Mouse (Mus musculus) lung, postnatal 10 days (tissue): ENCODE results near the gene Pth1r.

ENCODE experiments used
- DNase-seq: peaks from one replicate; pipeline ENCODE4 v3.0.0; 2021

Pth1r gene

DNA sequence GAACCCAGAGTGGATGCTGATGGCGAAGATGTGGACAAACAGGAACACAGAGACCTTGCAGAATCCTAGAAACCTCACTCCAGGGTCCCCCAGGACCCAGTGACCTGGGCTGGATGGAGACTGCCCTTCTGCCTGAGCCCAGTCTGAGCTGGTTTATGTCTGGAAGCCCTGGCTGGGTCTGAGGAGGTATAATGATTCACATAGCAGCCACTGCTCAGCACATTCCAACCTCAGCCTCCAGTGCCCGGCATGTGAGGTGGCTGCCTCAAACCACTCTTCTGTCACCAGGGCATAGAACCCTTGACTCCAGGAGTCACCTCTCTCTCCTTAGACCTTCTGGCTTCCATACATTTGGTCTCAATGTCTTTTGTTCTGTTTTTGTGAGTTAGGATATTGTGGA, 1.5 kb upstream of the Pth1r start:
- DNase-seq = no peak

DNA sequence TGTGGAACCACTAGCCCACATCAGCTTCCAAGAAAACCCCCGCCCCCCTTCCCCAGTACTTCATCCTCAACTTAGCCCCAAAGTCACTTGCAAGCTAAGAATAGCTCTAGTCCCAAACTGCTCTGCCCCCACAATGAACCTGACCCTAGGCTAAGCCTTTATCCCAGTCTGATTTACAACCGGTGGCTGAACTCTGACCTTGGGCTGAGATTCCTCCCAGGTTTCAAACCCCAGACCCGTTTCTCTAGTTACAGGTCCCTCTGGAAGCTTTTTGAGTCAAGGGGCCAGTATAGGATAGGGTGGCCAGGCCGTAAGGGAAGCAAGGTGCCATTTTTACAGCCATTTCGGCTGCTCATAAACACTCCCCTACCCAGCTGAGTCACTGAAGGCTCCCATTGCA, 707 bp downstream of the Pth1r start:
- no peak for DNase-seq

DNA sequence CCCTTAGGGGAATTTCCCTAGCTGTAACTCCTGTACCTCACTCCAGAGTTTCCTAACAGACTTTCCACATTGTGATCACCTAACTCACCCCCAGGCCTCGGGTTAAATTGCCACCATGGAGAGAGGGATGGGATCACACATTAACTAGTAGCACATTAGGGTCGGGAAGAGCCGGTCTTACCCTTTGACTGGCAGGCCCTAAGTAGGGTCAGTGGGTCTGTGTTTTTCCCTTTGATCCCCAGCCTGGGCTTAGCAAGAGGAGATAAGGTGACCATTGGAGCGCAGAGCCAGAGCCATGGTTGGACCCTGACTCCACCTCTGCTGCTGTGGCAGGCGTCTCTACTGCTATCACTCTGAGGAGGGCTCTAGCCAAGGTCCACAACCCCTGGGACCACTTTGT, 1.2 kb downstream of the Pth1r start:
- DNase-seq = no peak

DNA sequence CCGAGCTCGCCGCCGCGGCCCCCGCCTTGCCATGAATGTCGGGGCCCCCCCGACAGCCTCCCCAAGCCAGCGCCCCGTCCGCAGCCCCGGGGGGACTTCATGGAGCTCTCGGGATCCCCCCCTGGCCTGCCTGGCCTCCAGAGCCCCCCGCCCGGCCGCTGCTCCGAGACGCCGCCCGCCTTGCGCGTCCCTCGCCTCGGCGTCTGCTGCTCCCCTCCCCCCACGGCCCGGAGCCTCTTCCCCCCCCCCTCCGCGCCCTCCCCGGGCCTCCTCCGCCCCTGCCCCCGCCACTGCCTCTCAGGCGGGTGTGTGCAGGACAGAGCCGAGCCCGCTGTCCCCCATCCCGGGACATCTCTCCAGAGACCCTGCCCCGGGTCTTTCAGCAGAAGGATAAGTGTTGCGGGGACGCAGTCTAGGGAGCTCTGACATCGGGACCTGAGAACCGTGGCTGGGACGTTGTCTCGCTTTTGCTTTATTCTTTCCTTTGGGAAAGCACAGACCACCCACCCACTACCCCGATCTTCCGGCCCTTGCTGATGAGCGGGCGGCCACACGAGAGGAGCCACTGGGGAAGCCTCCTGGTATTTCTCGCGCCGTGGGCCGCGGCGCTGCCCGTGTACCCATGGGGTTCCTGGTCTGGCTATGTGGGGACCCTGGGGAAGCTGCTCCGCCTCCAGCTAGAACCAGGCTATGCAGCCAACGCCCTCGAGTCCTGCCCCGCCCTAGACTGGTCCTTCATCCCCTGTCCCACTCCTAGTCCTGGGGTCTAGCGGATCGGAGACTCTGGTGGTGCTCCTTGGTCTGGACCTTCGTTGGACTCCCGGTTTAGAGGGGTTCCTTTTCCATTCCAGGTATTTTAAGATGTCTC, 3.3 kb downstream of the Pth1r start:
- DNase-seq = peak; percentile 60

DNA sequence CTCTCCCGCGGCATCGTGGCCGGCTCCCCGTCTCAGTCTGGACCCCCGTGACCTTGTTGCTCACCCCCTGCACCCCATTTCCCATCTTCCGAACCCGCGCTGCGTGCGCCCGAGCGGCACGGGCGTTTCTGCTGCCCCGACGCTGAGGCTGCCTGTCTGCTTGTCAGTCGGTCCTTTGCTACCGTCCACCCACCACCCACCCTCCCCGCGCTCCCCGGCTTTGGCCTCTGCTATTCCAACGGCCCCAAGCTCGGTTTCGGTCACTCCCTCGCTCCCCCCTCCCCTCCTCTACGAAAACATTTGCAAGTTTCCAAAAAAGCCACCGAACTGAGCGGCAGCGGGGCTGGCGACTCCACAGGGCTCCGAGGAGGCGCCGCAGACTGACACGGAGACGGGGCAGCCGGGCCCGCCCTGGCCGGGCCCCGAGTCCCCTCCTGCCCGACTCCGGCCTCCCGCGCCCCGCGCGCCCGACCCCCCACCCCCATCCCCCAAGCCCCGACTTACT, 3.9 kb downstream of the Pth1r start:
- peak; percentile 72 for DNase-seq

DNA sequence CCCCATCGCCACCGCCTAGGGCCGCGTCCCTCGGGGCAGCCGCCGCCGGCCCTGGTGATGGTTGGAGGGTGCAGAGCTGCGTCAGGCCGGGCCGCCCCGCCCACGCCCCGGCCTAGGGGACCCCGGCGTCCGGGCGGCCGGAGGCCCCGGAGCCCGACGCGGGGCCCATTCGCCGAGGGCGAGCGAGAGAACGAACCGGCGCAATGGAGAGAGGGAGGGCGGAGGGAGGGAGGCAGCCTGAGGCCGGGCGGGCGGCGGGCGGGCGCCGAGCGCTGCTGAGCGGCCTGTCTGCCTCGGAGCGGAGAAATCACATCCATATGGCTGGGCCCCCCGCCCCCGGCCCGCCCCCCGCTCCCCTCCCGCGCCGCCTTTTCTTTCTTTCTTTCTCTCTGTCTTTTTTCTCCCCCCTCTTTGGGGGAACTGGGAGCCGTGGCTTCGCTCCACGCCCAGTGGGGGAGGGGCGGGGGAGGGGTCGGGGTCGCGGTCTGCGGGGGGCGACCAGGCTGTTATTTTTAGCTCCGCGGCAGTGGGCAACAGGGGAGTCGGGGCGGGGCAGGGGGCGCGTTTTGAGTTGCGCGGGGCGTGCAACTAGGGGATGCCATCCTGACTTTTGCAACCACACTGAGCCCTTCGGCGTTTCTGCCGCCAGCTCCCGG, 4.5 kb downstream of the Pth1r start:
- DNase-seq = peak; percentile 47

DNA sequence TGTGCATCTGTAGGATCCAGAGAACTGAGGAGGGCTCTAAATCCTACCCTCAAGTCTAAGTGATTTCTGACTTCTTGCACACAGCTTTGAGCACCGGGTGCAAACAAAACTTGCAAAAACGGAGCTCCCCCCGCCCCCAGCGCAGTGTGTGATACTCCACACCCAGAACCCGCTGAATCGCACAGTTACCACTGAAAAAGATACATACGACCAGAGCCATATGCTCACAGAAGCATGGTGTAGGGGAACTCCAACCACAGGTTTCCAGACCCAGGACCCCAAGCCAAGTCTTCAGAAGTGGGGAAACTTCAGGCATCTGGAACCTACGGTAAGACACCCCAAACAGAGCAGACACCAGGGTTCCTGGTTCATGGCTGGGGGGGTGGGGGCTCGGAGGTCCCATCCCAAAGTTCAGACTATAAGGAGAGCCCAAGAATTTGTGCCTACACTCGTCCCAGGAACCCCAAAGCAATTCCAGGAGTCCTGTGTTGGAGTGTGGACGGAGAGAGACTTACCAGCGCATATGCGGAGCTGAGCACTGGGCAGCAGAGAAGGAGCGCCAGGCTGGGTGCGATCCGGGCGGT, 5.1 kb downstream of the Pth1r start, which contains the start of gene Myl3:
Myl3 (plus strand) TSS at position 151 of the 584 bp plus-strand sequence.
- DNase-seq = no peak

DNA sequence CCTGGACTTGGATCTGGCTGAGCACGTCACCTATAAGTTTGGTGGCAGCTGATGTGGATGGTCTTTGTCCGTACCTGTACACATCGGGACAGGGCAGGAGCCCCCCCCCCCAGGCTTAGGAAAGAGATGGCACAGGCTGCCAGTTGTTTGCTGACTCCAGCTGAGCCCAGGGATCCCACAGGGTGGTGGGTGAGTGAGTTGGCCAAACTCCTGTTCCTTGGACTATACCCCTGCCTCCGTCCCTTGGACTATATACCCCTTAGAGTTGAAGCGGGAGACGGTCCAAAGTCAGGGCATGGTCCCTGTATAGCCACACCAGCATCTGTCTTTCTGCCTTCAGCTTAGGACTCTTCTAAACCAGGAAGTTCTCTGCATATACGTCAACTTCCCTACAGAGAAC, 7.0 kb downstream of the Pth1r start:
- DNase-seq = no peak

DNA sequence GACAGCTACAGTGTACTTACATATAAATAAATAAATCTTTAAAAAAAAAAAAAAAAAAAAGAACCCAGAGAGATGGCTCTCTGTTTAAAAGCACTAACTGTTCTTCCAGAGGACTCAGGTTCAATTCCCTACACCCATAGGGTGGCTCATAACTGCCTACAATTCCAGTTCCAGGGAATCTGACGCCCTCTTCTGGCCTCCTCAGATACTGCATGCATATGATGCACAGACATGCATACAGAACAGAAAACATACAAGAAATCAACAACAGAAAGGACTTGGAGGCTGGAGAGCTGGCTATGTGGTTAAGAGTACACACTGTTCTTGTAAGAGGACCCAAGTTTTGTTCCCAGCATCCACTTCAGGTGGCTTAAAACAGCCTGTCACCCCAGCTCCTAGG, 8.9 kb downstream of the Pth1r start:
- no peak for DNase-seq

DNA sequence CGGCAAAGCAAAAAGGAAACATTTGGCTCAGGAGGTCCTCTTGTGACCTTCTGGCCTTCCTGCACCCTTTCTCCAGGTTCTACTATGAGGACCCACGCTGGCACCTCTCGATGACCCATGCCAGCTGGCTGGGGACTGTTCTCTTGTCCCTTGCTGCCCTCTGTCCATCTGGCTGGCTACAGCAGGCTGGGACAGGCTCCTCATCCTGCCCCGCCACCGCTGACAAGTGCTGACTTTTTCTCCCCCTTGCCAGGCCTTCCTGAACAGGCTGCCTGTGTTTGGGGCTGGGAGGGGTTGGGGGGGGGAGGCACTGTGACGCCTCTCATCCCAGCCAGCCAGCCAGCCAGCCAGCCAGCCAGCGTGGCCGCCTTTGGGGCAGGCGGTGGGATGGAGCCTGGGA, 10.6 kb downstream of the Pth1r start:
- peak; percentile 28 for DNase-seq

DNA sequence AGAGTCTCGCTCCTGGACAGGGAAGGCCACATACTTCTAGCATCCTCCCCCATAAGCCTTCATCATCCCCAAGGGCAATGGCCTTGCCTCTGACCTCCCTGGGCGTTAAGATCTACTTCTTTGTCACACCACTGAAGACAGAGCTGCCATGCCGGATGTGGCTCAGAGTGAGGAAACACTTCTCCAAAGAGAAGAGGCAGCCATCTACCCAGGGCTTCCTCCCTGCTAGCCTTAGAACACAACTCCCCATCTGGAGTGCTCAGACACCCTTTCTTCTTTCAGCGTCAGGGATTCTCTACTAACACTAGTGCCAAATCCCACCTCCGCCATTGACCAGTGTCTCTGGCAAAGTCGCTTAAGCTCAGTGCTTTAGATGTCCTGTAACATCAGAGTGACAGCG, 12.8 kb downstream of the Pth1r start:
- DNase-seq = no peak

DNA sequence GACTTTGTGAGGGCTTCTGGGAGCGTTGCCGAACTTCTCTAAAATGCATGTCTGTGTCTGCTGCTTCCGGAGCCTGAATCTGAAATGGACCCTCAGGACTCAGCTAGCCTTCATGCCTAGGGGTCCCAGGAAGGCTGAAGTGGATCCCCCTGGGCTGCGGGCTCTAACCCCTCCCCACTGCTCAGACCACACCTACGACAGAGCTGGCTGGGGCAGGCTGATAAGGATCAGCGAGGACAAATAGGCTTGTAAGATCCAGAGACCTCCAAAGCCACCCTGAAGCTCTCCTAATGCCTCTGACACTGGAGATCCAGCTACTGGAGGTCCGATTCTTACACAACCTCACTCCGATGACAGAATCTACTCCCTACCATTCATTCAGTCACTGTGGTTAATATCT, 13.8 kb downstream of the Pth1r start:
- no peak for DNase-seq

DNA sequence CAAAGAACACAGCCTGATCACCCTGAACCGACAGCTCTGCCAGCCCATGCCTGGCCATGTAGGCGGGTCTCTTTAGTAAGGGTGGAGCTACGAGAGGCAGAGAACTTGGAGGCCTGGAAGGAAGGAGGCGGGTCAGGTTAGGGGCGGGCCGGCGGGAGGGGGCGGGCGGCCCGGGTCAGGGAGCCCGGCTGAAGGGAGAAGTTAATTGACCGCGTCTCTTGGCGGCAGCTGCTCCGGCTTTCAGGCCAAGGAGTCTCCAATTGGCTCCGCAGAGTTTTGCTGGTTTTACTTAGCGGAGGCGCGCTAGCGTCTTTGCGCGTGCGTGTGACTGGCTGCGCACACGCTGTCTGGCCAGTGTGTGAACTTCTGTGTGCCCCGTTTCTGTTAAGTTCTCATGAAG, 14.3 kb downstream of the Pth1r start:
- DNase-seq = peak; percentile 91

DNA sequence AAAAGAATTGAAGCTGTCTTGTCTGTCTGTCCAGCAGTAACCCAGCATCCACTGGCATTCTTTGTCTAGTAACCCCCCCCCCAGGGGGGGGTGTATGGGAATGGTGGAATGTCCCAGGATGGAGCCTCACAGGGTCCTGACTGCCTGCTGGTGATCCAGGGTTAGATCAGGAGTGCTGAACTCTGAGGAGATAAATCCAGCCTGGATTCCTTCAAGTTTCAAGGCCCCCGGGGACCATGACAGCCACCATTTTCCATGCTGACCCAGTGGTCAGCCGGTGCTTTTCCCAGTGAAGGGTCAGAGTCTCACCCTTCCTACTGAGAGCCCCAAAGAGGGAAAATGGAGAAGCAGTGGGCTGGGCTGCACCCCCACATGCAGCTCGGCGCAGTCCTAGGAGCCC, 15.1 kb downstream of the Pth1r start:
- DNase-seq = no peak

DNA sequence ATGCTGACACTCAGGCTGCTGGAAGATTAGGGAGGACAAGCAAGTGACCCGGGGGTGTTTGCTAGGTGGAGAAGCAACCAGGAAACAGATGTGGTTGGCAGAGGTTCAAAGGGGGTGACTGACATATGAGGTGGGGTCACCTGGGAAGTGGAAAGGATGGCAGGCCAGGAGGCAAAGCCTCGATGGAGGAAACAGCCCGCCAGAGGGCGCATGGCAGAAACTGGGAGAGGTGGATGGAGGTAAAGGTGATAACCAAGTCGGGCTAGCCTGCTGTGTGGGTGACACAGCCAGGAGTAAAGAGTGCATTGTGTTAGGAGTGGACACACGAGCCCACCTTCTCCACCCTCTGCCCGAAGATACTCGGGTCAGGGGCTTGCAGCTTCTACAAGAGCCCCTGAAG, 17.1 kb downstream of the Pth1r start:
- peak; percentile 66 for DNase-seq

DNA sequence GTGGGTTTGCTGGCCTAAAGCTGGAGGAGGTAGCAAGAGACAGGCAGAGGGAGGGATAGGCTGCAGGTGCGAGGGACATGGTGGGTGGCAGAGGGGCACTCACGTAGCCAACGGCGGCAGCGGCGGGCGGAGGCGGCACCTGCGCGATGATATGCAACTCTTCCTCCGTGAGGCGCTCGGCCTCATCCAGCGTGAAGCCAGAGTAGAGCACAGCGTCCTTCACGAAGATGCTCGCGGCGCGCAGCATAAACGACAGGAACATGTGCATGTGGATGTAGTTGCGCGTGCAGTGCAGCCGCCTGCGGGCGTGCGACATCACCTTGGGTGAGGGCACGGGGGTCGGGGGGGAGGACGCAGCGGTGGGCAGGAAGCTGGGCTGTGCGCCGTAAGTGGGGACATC, 20.1 kb downstream of the Pth1r start:
- no peak for DNase-seq

DNA sequence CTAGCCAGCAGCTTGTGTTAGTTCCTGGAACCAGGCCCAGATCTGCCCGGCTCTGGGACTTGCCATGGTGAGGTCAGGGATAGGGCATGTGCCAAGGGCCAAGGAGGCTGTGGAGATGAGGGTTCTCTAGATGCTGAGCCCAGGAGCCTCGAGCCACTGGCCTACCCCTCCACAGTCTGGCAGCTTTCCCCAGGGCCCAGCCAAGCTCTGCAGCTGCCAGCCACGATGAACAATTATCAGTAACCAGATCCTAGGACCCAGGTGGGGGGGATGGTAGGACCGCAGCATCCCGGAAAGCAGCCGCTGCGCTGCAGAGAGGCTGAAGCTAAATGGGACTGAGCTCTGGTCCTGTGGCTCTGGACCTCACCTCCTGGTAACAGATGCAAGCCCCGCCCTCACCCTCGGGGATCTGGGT, 21.2 kb downstream of the Pth1r start:
- DNase-seq = peak; percentile 30

DNA sequence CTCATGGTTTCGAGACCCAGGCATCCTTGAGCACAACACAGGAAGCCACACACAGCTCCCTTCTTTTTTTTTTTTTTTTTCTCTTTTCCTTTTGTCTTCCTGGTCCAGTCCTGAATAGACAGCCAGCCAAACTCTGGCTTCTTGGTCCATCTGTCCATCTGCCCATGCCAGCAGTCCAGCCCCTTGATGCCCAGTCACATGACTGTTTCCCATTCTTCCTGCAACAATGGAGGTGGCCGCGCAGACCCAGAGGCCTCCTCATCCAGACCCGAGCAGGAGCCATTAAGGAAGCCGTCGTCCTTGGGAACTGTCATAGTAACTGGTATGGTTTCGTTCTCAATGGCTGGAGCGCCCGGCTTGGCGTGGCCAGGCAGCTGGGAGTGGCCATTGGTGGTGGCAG, 24.9 kb downstream of the Pth1r start:
- no peak for DNase-seq

DNA sequence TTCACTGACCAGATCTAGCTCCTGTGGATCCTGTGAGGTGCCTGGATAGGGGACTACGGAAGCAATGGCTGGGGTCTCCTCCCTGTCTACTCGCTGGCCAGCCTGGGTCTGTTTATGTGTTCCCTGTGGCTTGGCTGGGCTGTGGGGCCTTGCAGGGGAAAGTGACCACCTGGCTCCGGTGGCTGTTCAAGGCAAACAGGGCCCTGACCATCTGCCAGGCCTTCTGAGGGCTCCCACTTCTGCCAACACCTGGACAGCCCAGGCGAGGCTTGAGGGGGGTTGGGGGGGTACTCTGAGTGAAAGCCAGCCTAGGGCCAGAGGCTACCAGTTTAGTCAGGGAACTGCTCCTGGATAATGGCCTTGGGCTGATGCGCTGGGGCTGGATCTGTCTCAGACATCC, 27.0 kb downstream of the Pth1r start:
- no peak for DNase-seq

DNA sequence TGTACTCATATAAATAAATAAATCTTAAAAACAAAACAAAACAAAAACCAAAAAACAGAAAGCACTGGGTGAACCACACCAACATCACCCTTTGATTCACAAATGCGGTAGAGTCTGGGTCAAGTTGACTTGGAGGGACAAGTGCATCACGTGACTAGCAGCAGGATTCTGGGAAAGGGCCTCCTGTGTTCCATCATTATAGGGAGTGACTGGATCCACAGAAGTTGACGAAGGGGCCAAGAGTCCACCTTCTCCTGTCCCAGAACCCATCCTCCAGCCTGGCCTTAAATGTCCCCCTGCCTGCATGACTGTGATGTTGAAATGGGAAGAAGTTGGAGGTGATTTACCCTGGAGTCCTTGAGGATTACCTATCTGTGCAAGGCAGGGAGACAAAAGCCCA, 28.1 kb downstream of the Pth1r start:
- no peak for DNase-seq

DNA sequence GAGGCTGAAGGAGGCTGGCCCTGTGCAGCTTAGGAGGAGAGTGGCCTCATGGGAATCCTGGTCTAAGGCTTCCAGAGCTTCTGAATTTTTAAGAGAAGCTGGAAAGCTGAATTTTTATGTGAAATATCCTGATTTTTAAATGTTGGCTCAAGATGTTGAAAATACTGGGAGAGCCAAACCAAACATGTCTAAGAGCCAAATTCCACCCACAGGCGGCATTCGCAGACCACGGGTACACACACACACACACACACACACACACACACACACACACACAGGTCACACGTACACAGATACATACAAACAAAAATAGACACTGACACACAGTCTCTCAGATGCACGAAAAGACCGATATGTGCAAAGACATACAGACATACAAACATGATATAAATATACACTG, 28.9 kb downstream of the Pth1r start:
- DNase-seq = no peak

DNA sequence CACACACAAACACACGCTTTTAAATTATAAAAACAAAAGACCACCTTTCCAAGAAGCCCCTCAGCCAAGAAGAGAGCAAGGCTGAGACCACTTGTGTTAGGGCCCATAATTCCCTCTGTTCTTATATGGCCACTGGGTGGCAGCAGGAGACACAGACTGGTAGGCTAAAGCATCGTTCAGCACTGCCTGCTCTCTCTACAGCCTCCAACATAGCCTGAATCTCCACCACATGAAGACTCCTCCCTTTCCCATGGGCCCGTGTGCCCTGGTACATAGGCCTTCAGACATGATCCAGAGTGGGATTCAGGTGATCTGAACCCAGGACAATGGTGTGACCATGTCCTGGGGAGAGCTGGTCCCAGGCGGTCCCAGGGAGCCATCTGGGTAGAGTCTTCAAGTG, 30.2 kb downstream of the Pth1r start:
- DNase-seq = peak; percentile 79

DNA sequence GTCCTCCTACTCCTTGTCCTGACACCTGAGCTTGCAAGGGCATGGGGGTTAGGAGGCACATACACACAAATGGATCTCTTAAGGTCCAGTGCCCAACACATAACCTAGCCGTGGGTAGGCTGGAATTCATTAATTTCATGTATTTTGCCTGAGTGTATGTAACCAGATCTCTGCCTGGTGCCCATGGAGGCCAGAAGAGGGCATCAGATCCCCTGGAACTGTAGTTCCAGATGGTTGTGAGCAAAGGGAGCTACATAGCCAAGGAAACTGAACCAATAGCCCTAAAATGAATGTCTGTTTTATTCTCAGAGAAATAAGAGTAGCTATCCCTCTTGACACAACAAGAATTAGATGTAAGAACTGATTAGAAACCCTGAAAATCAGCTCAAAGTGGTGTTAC, 31.5 kb downstream of the Pth1r start:
- DNase-seq = no peak

DNA sequence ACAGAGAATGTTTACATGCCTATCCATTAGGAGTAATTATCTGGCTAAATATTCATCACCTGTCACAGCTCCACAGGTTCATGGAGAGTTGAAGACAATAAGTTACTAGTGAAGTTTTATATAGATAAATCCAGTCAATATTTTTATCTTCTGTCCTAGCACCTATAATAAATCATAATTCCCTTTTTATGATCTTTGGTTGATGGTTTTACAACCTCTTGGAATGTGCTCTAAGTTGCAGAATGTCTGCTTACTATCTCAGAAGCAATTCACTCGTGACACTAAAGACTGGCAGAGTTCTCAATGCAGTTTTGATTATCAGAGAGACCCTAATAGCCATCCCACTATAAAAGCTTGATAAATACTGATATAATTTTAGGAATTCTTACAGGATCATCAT, 33.6 kb downstream of the Pth1r start:
- DNase-seq = no peak
